Mouse (Mus musculus) midbrain, postnatal 0 days (tissue): ENCODE data around the gene Ptgds. TPM values are rescaled to one million over a fixed set of nuclear protein-coding genes. Genes with fewer than 3 reads are reported as not detected.
A peak's percentile ranks its signal among the peaks of the same experiment; 100 is the strongest.

Experiments
- ATAC-seq: fragments of 200-750 bp; cut with Nextera tagmentation; 2 replicates; pipeline ENCODE4 v1.8.0; 2017; ENCODE audit warnings: moderate number of reproducible peaks, mild to moderate bottlenecking, moderate TSS enrichment, moderate library complexity; ENCODE audit not compliant: low FRiP score
- DNase-seq: peaks from one replicate; pipeline ENCODE4 v3.0.0-alpha.2; 2015; ENCODE audit warnings: low spot score
- H3K27ac ChIP-seq: fragments of 300-500 bp; sonication (generic); 2 replicates; pipeline ENCODE4 v1.5.1; 2014; ENCODE audit warnings: low read depth, mild to moderate bottlenecking, low read length, mixed read lengths
- H3K27me3 ChIP-seq: fragments of 300-500 bp; sonication (generic); 2 replicates; pipeline ENCODE4 v1.6.1; 2014; ENCODE audit warnings: low read length, control low read depth, mixed read lengths; ENCODE audit not compliant: insufficient read depth
- H3K36me3 ChIP-seq: fragments of 300-500 bp; sonication (generic); 2 replicates; pipeline ENCODE4 v1.6.1; 2014; ENCODE audit warnings: low read length, control low read depth, mixed read lengths; ENCODE audit not compliant: insufficient read depth
- H3K4me1 ChIP-seq: fragments of 300-500 bp; sonication (generic); 2 replicates; pipeline ENCODE4 v1.6.1; 2014; ENCODE audit warnings: mild to moderate bottlenecking, control low read depth, antibody characterized with exemption, low read length, mixed read lengths; ENCODE audit not compliant: insufficient read depth
- H3K4me2 ChIP-seq: fragments of 300-500 bp; sonication (generic); 2 replicates; pipeline ENCODE4 v1.6.1; 2014; ENCODE audit warnings: low read depth, mild to moderate bottlenecking, low read length, mixed read lengths; ENCODE audit not compliant: poor library complexity, severe bottlenecking
- H3K4me3 ChIP-seq: fragments of 300-500 bp; sonication (generic); 2 replicates; pipeline ENCODE4 v1.5.1; 2014; ENCODE audit warnings: low read depth, mild to moderate bottlenecking, low read length, moderate library complexity
- H3K9ac ChIP-seq: fragments of 300-500 bp; sonication (generic); replicated peaks from 2 replicates; pipeline ENCODE4 v1.6.1; 2014; ENCODE audit warnings: mild to moderate bottlenecking, low read length, moderate library complexity, mixed read lengths; ENCODE audit not compliant: poor library complexity, severe bottlenecking
- H3K9me3 ChIP-seq: fragments of 300-500 bp; sonication (generic); 2 replicates; pipeline ENCODE4 v1.6.1; 2016; ENCODE audit warnings: low read length, control low read depth
- CTCF ChIP-seq: IDR thresholded peaks from 2 replicates; pipeline ENCODE4 v1.5.1; 2016; ENCODE audit warnings: antibody characterized with exemption, mild to moderate bottlenecking
- WGBS: fragments of 180-500 bp; shearing (Covaris S2); extraction: QIAGEN DNeasy Blood & Tissue Kit; methylation state at CpG from one replicate; pipeline ENCODE4 v1.1.7; 2014; 5-methylcytosine and 5-hydroxymethylcytosine counted together
- microRNA-seq: library from miRNA; unstranded; fragments of <30 nt; microRNA quantifications from one replicate; pipeline ENCODE4, GENCODE M21; 2016; ENCODE audit warnings: borderline number of aligned reads
- polyA plus RNA-seq: library from polyadenylated mRNA; unstranded; fragments of >200 nt; fragmentation: Nextera tagmentation; extraction: Ambion mirVana; gene quantifications from 2 replicates; pipeline ENCODE4 v1.2.1, GENCODE M21; 2015
- total RNA-seq: library from RNA; depleted of rRNA; stranded (reverse); fragments of >200 nt; gene quantifications from 2 replicates; pipeline ENCODE4 v1.2.3, GENCODE M21; 2014; rRNA removed

Gene Ptgds
- total and polyA plus RNA-seq, 2 experiments from 2014 or later: 2,128 to 2,827 TPM

- no peaks in the 10 kb centered on the region for H3K27me3 ChIP-seq
- TF ChIP-seq CTCF: no peak
- ATAC-seq (no peak), DNase-seq (no peak)
- H3K4me3 ChIP-seq: no peak overlapping the region
- WGBS: 52% methylated on average over 27 of the region's 27 CpGs
- H3K9ac ChIP-seq: no peak overlapping the region
- no peak overlapping the region for H3K27ac ChIP-seq
- no peaks in the 10 kb centered on the region for H3K9me3 ChIP-seq
- peaks cover 8% of the 10 kb centered on the region for H3K4me1 ChIP-seq
- no peak overlapping the region for H3K4me2 ChIP-seq
- H3K36me3 ChIP-seq: no peaks in the 10 kb centered on the region
These were observed 44.4 kb downstream of the Ptgds start for GRCm38 (mm10) chr2:25425481-25425880.

- DNase-seq: no peak
- H3K9me3 ChIP-seq: no peaks in the 10 kb centered on the region
- no peaks in the 10 kb centered on the region for H3K27me3 ChIP-seq
- WGBS: 79% methylated on average over 1 of the region's 1 CpGs
- H3K4me3 ChIP-seq: no peak overlapping the region
- no peak overlapping the region for H3K27ac ChIP-seq
- no peak overlapping the region for H3K4me2 ChIP-seq
- H3K4me1 ChIP-seq: no peaks in the 10 kb centered on the region
- ATAC-seq: no peak
- no peak for TF ChIP-seq CTCF
- H3K9ac ChIP-seq: no peak overlapping the region
- no peaks in the 10 kb centered on the region for H3K36me3 ChIP-seq
These were observed 46.2 kb downstream of the Ptgds start for GRCm38 (mm10) chr2:25423626-25424025.

GRCm38 (mm10) chr2:25422587-25423410 lies 47.0 kb downstream of the Ptgds start, which contains the start of gene Fut7:
Fut7 (plus strand) TSS chr2:25423267.
- 67% methylated on average over 17 of the region's 17 CpGs for whole genome bisulfite sequencing
- Histone ChIP-seq H3K4me1 (no peaks in the 10 kb centered on the region), H3K27ac (no peak within 1 kb of the TSS), H3K36me3 (no peaks in the 10 kb centered on the region), H3K9ac (no peak within 1 kb of the TSS), H3K4me3 (no peak within 1 kb of the TSS), H3K9me3 (no peaks in the 10 kb centered on the region), H3K27me3 (no peaks in the 10 kb centered on the region), H3K4me2 (no peak within 1 kb of the TSS)
- no peak for TF ChIP-seq CTCF
- DNase-seq: no peak
- no peak for ATAC-seq

- no peak overlapping the region for H3K9ac ChIP-seq
- H3K4me3 ChIP-seq: no peak overlapping the region
- no peaks in the 10 kb centered on the region for H3K36me3 ChIP-seq
- DNase-seq (peak; percentile 86), ATAC-seq (peak; percentile 57; the same call in 1 of the 2 replicates)
- peak; percentile 77 for TF ChIP-seq CTCF
- no peaks in the 10 kb centered on the region for H3K27me3 ChIP-seq
- H3K27ac ChIP-seq: no peak overlapping the region
- no peak overlapping the region for H3K4me2 ChIP-seq
- no peaks in the 10 kb centered on the region for H3K4me1 ChIP-seq
- H3K9me3 ChIP-seq: no peaks in the 10 kb centered on the region
- WGBS: 14% methylated on average over 3 of the region's 3 CpGs
These were observed 48.0 kb downstream of the Ptgds start for GRCm38 (mm10) chr2:25421896-25422295.

- H3K4me3 ChIP-seq: no peak overlapping the region
- H3K4me1 ChIP-seq: no peaks in the 10 kb centered on the region
- H3K36me3 ChIP-seq: no peaks in the 10 kb centered on the region
- no peak for TF ChIP-seq CTCF
- DNase-seq (no peak), ATAC-seq (no peak)
- no peak overlapping the region for H3K9ac ChIP-seq
- H3K9me3 ChIP-seq: no peaks in the 10 kb centered on the region
- H3K4me2 ChIP-seq: no peak overlapping the region
- no peak overlapping the region for H3K27ac ChIP-seq
- 19% methylated on average over 3 of the region's 3 CpGs for WGBS
- H3K27me3 ChIP-seq: no peaks in the 10 kb centered on the region
These were observed 52.4 kb downstream of the Ptgds start for GRCm38 (mm10) chr2:25417426-25417825.

Small RNA genes within 50 kb of the gene (microRNA-seq; reads per million reads assigned to microRNA genes)
- 2.3 reads per million for gene Mir3087

Other genes starting within 250 kb of the Ptgds start
Only the 30 nearest of the 41 such genes appear.
- 71.7 and 83.9 TPM in 2 replicates for gene Ssna1, start 197.6 kb downstream of the Ptgds start, total RNA-seq
- gene Ssna1, start 197.6 kb downstream of the Ptgds start, polyA plus RNA-seq: 158 and 172 TPM in 2 replicates
- gene Anapc2, start 197.6 kb downstream of the Ptgds start, total RNA-seq: 35.0 and 39.3 TPM in 2 replicates
- gene Anapc2, start 197.6 kb downstream of the Ptgds start, polyA plus RNA-seq: 103 and 107 TPM in 2 replicates
- not detected in 2 replicates for gene Tmem210, start 181.9 kb downstream of the Ptgds start, total RNA-seq
- gene Tmem210, start 181.9 kb downstream of the Ptgds start, polyA plus RNA-seq: not detected in 2 replicates
- not detected in 2 replicates for gene Lrrc26, start 180.1 kb downstream of the Ptgds start, total RNA-seq
- 0.23 and 0.26 TPM in 2 replicates for gene Lrrc26, start 180.1 kb downstream of the Ptgds start, polyA plus RNA-seq
- gene Grin1, start 150.9 kb downstream of the Ptgds start, total RNA-seq: 120 and 146 TPM in 2 replicates
- gene Grin1, start 150.9 kb downstream of the Ptgds start, polyA plus RNA-seq: 71.5 and 72.3 TPM in 2 replicates
- 58.9 and 60.0 TPM in 2 replicates for gene Man1b1, start 137.7 kb downstream of the Ptgds start, total RNA-seq
- 42.2 and 53.1 TPM in 2 replicates for gene Man1b1, start 137.7 kb downstream of the Ptgds start, polyA plus RNA-seq
- gene Dpp7, start 113.7 kb downstream of the Ptgds start, total RNA-seq: 14.9 and 20.3 TPM in 2 replicates
- 22.7 and 26.2 TPM in 2 replicates for gene Dpp7, start 113.7 kb downstream of the Ptgds start, polyA plus RNA-seq
- gene Uap1l1, start 104.4 kb downstream of the Ptgds start, total RNA-seq: 7.9 and 9.9 TPM in 2 replicates
- gene Uap1l1, start 104.4 kb downstream of the Ptgds start, polyA plus RNA-seq: 11.7 and 14.1 TPM in 2 replicates
- gene Sapcd2, start 97.7 kb downstream of the Ptgds start, total RNA-seq: 18.9 and 21.6 TPM in 2 replicates
- 12.7 and 13.4 TPM in 2 replicates for gene Sapcd2, start 97.7 kb downstream of the Ptgds start, polyA plus RNA-seq
- gene Entpd2, start 74.2 kb downstream of the Ptgds start, total RNA-seq: 4.2 and 4.4 TPM in 2 replicates
- gene Entpd2, start 74.2 kb downstream of the Ptgds start, polyA plus RNA-seq: 10.4 and 10.6 TPM in 2 replicates
- gene Npdc1, start 70.7 kb downstream of the Ptgds start, total RNA-seq: 199 and 234 TPM in 2 replicates
- 470 and 481 TPM in 2 replicates for gene Npdc1, start 70.7 kb downstream of the Ptgds start, polyA plus RNA-seq
- 0.42 and 1.6 TPM in 2 replicates for gene Fut7, start 46.8 kb downstream of the Ptgds start, total RNA-seq
- gene Fut7, start 46.8 kb downstream of the Ptgds start, polyA plus RNA-seq: 0.22 and 0.23 TPM in 2 replicates
- 79.8 and 84.3 TPM in 2 replicates for gene Abca2, start 41.3 kb downstream of the Ptgds start, total RNA-seq
- 13.5 and 14.5 TPM in 2 replicates for gene Abca2, start 41.3 kb downstream of the Ptgds start, polyA plus RNA-seq
- 0.61 and 0.66 TPM in 2 replicates for gene Clic3, start 13.2 kb downstream of the Ptgds start, total RNA-seq
- 2.0 and 2.4 TPM in 2 replicates for gene Clic3, start 13.2 kb downstream of the Ptgds start, polyA plus RNA-seq
- gene Paxx, start 9.0 kb downstream of the Ptgds start, total RNA-seq: 163 and 195 TPM in 2 replicates
- gene Paxx, start 9.0 kb downstream of the Ptgds start, polyA plus RNA-seq: 151 and 165 TPM in 2 replicates
- not detected in 2 replicates for gene Lcn12, start 23.9 kb upstream of the Ptgds start, total RNA-seq
- gene Lcn12, start 23.9 kb upstream of the Ptgds start, polyA plus RNA-seq: not detected in 2 replicates
- gene Fbxw5, start 30.7 kb upstream of the Ptgds start, total RNA-seq: 131 and 148 TPM in 2 replicates
- gene Fbxw5, start 30.7 kb upstream of the Ptgds start, polyA plus RNA-seq: 106 and 113 TPM in 2 replicates
- gene C8g, start 31.7 kb upstream of the Ptgds start, total RNA-seq: 2.7 and 4.4 TPM in 2 replicates
- 6.8 TPM in 2 replicates for gene C8g, start 31.7 kb upstream of the Ptgds start, polyA plus RNA-seq
- 5.5 and 7.6 TPM in 2 replicates for gene Traf2, start 76.9 kb upstream of the Ptgds start, total RNA-seq
- gene Traf2, start 76.9 kb upstream of the Ptgds start, polyA plus RNA-seq: 7.0 and 9.3 TPM in 2 replicates
- gene Edf1, start 87.8 kb upstream of the Ptgds start, total RNA-seq: 187 and 196 TPM in 2 replicates
- 389 and 392 TPM in 2 replicates for gene Edf1, start 87.8 kb upstream of the Ptgds start, polyA plus RNA-seq
- gene Mamdc4, start 104.8 kb upstream of the Ptgds start, total RNA-seq: 1.7 and 1.9 TPM in 2 replicates
- gene Mamdc4, start 104.8 kb upstream of the Ptgds start, polyA plus RNA-seq: 0.32 TPM in 2 replicates
- 37.9 and 39.8 TPM in 2 replicates for gene Phpt1, start 105.2 kb upstream of the Ptgds start, total RNA-seq
- gene Phpt1, start 105.2 kb upstream of the Ptgds start, polyA plus RNA-seq: 192 and 209 TPM in 2 replicates
- 23.1 and 30.9 TPM in 2 replicates for gene Ajm1, start 111.7 kb upstream of the Ptgds start, total RNA-seq
- gene Ajm1, start 111.7 kb upstream of the Ptgds start, polyA plus RNA-seq: 19.2 and 22.1 TPM in 2 replicates
- gene Rabl6, start 138.5 kb upstream of the Ptgds start, total RNA-seq: 66.8 and 98.0 TPM in 2 replicates
- 56.7 and 61.2 TPM in 2 replicates for gene Rabl6, start 138.5 kb upstream of the Ptgds start, polyA plus RNA-seq
- gene Ccdc183, start 147.6 kb upstream of the Ptgds start, total RNA-seq: not detected in 2 replicates
- gene Ccdc183, start 147.6 kb upstream of the Ptgds start, polyA plus RNA-seq: 0.26 and 0.36 TPM in 2 replicates
- 45.7 and 54.6 TPM in 2 replicates for gene Tmem141, start 152.0 kb upstream of the Ptgds start, total RNA-seq
- 58.3 and 67.9 TPM in 2 replicates for gene Tmem141, start 152.0 kb upstream of the Ptgds start, polyA plus RNA-seq
- 5.7 and 7.2 TPM in 2 replicates for gene Fcna, start 158.0 kb upstream of the Ptgds start, total RNA-seq
- gene Fcna, start 158.0 kb upstream of the Ptgds start, polyA plus RNA-seq: 5.1 and 5.3 TPM in 2 replicates
- not detected in 2 replicates for gene Lcn8, start 183.1 kb upstream of the Ptgds start, total RNA-seq
- not detected in 2 replicates for gene Lcn8, start 183.1 kb upstream of the Ptgds start, polyA plus RNA-seq
- not detected in 2 replicates for gene Lcn5, start 187.9 kb upstream of the Ptgds start, total RNA-seq
- not detected in 2 replicates for gene Lcn5, start 187.9 kb upstream of the Ptgds start, polyA plus RNA-seq
- not detected in 2 replicates for gene Lcn6, start 206.7 kb upstream of the Ptgds start, total RNA-seq
- not detected in 2 replicates for gene Lcn6, start 206.7 kb upstream of the Ptgds start, polyA plus RNA-seq